Mouse (Mus musculus) fat pad, adult 2 months (tissue): ENCODE results near the gene Tmcc2.

Experiments used
- DNase-seq: peaks from one replicate; pipeline ENCODE4 v3.0.0-alpha.2; 2011; ENCODE audit warnings: low read depth, low spot score; ENCODE audit errors: extremely low read depth

Tmcc2 gene

GRCm38 (mm10) chr1:132342518-132342917 lies 48.6 kb downstream of the Tmcc2 start:
- no peak for DNase-seq

- DNase-seq = no peak
Measured at GRCm38 (mm10) chr1:132341731-132342501, 49.2 kb downstream of the Tmcc2 start.

- DNase-seq = no peak
Measured at GRCm38 (mm10) chr1:132338027-132338660, 52.9 kb downstream of the Tmcc2 start.

GRCm38 (mm10) chr1:132336921-132337320 lies 54.2 kb downstream of the Tmcc2 start:
- DNase-seq = no peak

GRCm38 (mm10) chr1:132335378-132335965 lies 55.6 kb downstream of the Tmcc2 start:
- no peak for DNase-seq

GRCm38 (mm10) chr1:132334178-132334801 lies 56.8 kb downstream of the Tmcc2 start:
- no peak for DNase-seq

- no peak for DNase-seq
Measured at GRCm38 (mm10) chr1:132333675-132334141, 57.4 kb downstream of the Tmcc2 start.

- DNase-seq = no peak
Measured at GRCm38 (mm10) chr1:132333201-132333600, 57.9 kb downstream of the Tmcc2 start.

GRCm38 (mm10) chr1:132331283-132331682 lies 59.8 kb downstream of the Tmcc2 start:
- DNase-seq = no peak

- no peak for DNase-seq
Measured at GRCm38 (mm10) chr1:132330397-132330796, 60.7 kb downstream of the Tmcc2 start.

GRCm38 (mm10) chr1:132329656-132330055 lies 61.4 kb downstream of the Tmcc2 start:
- DNase-seq = no peak

- DNase-seq = no peak
Measured at GRCm38 (mm10) chr1:132328565-132328964, 62.5 kb downstream of the Tmcc2 start.

GRCm38 (mm10) chr1:132327477-132327876 lies 63.6 kb downstream of the Tmcc2 start:
- DNase-seq = no peak

GRCm38 (mm10) chr1:132326777-132327176 lies 64.3 kb downstream of the Tmcc2 start:
- DNase-seq = peak; percentile 90

- DNase-seq = no peak
Measured at GRCm38 (mm10) chr1:132322711-132323542, 68.2 kb downstream of the Tmcc2 start.

- DNase-seq = no peak
Measured at GRCm38 (mm10) chr1:132321821-132322580, 69.1 kb downstream of the Tmcc2 start.

- peak; percentile 98 for DNase-seq
Measured at GRCm38 (mm10) chr1:132319242-132319641, 71.8 kb downstream of the Tmcc2 start.

- DNase-seq = peak; percentile 66
Measured at GRCm38 (mm10) chr1:132317894-132318863, 72.9 kb downstream of the Tmcc2 start.

- peak; percentile 81 for DNase-seq
Measured at GRCm38 (mm10) chr1:132317413-132317812, 73.7 kb downstream of the Tmcc2 start.
